Mouse (Mus musculus) forebrain, embryonic 16.5 days (tissue): ENCODE measurements around the gene Trim14. TPM values are rescaled to one million over a fixed set of nuclear protein-coding genes. Genes with fewer than 3 reads are reported as not detected.

Source experiments
- polyA plus RNA-seq: library from polyadenylated mRNA; unstranded; fragments of >200 nt; fragmentation: Nextera tagmentation; extraction: Ambion mirVana; gene quantifications from 2 replicates; pipeline ENCODE4 v1.2.1, GENCODE M21; 2015

Trim14 gene
- polyA plus RNA-seq, 1 experiment from 2014 or later = 0.85 TPM

Other genes starting within 250 kb of the Trim14 start
- gene Foxe1, start 192.5 kb downstream of the Trim14 start, polyA plus RNA-seq = not detected in 2 replicates
- 12.7 and 13.4 TPM in 2 replicates for gene Trmo, start 146.7 kb downstream of the Trim14 start, polyA plus RNA-seq
- gene Hemgn, start 122.6 kb downstream of the Trim14 start, polyA plus RNA-seq = 0.09 and 0.10 TPM in 2 replicates
- 105 and 114 TPM in 2 replicates for gene Anp32b, start 85.2 kb downstream of the Trim14 start, polyA plus RNA-seq
- 81.1 and 85.5 TPM in 2 replicates for gene Nans, start 46.9 kb downstream of the Trim14 start, polyA plus RNA-seq
- 5.6 and 7.6 TPM in 2 replicates for gene Coro2a, start 66.1 kb upstream of the Trim14 start, polyA plus RNA-seq
- gene Tbc1d2, start 114.1 kb upstream of the Trim14 start, polyA plus RNA-seq = 0.68 and 0.79 TPM in 2 replicates